Mouse (Mus musculus) hindbrain, embryonic 14.5 days (tissue): Measurements from ENCODE around the gene Pard3. TPM values are rescaled to one million over a fixed set of nuclear protein-coding genes. Genes with fewer than 3 reads are reported as not detected.

Experiments used
- ATAC-seq: fragments of 200-750 bp; cut with Nextera tagmentation; 2 replicates; pipeline ENCODE4 v1.8.0; 2017; ENCODE audit warnings: moderate number of reproducible peaks, mild to moderate bottlenecking, moderate TSS enrichment, moderate library complexity; ENCODE audit not compliant: low FRiP score
- DNase-seq: peaks from one replicate; pipeline ENCODE4 v3.0.0-alpha.2; 2015; ENCODE audit warnings: low spot score
- H3K27ac ChIP-seq: fragments of 300-500 bp; sonication (generic); 2 replicates; pipeline ENCODE4 v1.5.1; 2014; ENCODE audit warnings: mild to moderate bottlenecking, moderate library complexity
- H3K27me3 ChIP-seq: fragments of 300-500 bp; sonication (generic); 2 replicates; pipeline ENCODE4 v1.6.1; 2014; ENCODE audit warnings: mild to moderate bottlenecking, low read length, mixed read lengths; ENCODE audit not compliant: control insufficient read depth, insufficient read depth
- H3K36me3 ChIP-seq: fragments of 300-500 bp; sonication (generic); replicated peaks from 2 replicates; pipeline ENCODE4 v1.6.1; 2014; ENCODE audit not compliant: control insufficient read depth, insufficient read depth
- H3K4me1 ChIP-seq: fragments of 300-500 bp; sonication (generic); replicated peaks from 2 replicates; pipeline ENCODE4 v1.6.1; 2014; ENCODE audit warnings: antibody characterized with exemption, low read length, mixed read lengths; ENCODE audit not compliant: control insufficient read depth, insufficient read depth
- H3K4me2 ChIP-seq: fragments of 300-500 bp; sonication (generic); replicated peaks from 2 replicates; pipeline ENCODE4 v1.6.1; 2014; ENCODE audit warnings: mild to moderate bottlenecking, moderate library complexity
- H3K4me3 ChIP-seq: fragments of 300-500 bp; sonication (generic); replicated peaks from 2 replicates; pipeline ENCODE4 v1.5.1; 2014; ENCODE audit warnings: mild to moderate bottlenecking, low read length
- H3K9ac ChIP-seq: fragments of 300-500 bp; sonication (generic); 2 replicates; pipeline ENCODE4 v1.6.1; 2014
- H3K9me3 ChIP-seq: fragments of 300-500 bp; sonication (generic); 2 replicates; pipeline ENCODE4 v1.6.1; 2016; ENCODE audit warnings: low read length; ENCODE audit not compliant: control insufficient read depth
- WGBS: fragments of 180-500 bp; shearing (Covaris S2); extraction: QIAGEN DNeasy Blood & Tissue Kit; methylation state at CpG from one replicate; pipeline ENCODE4 v1.1.7; 2014; 5-methylcytosine and 5-hydroxymethylcytosine counted together
- polyA plus RNA-seq: library from polyadenylated mRNA; unstranded; fragments of >200 nt; fragmentation: Nextera tagmentation; extraction: Ambion mirVana; gene quantifications from 2 replicates; pipeline ENCODE4 v1.2.1, GENCODE M21; 2014

The Pard3 gene
- polyA plus RNA-seq, 1 experiment from 2014 or later, result 25.5 TPM

GRCm38 (mm10) chr8:127175160-127175836 lies 111.6 kb downstream of the Pard3 start:
- Histone ChIP-seq H3K27me3 (no peaks in the 10 kb centered on the region), H3K4me1 (no peaks in the 10 kb centered on the region), H3K4me2 (no peak overlapping the region), H3K9ac (no peak overlapping the region), H3K4me3 (no peak overlapping the region), H3K9me3 (no peaks in the 10 kb centered on the region), H3K36me3 (no peaks in the 10 kb centered on the region), H3K27ac (no peak overlapping the region)
- ATAC-seq (no peak), DNase-seq (no peak)
- WGBS, result 93% methylated on average over 6 of the region's 6 CpGs

GRCm38 (mm10) chr8:127178634-127179033 lies 114.9 kb downstream of the Pard3 start:
- H3K36me3 ChIP-seq, result no peaks in the 10 kb centered on the region
- ATAC-seq (no peak; the same call in 1 of the 2 replicates), DNase-seq (peak; percentile 89)
- no peaks in the 10 kb centered on the region for H3K27me3 ChIP-seq
- 62% methylated on average over 4 of the region's 4 CpGs for WGBS
- H3K4me1 ChIP-seq, result peaks cover 10% of the 10 kb centered on the region
- H3K9me3 ChIP-seq, result no peaks in the 10 kb centered on the region
- no peak overlapping the region for H3K4me2 ChIP-seq
- H3K4me3 ChIP-seq, result no peak overlapping the region
- H3K27ac ChIP-seq, result no peak overlapping the region
- no peak overlapping the region for H3K9ac ChIP-seq

GRCm38 (mm10) chr8:127181246-127181645 lies 117.6 kb downstream of the Pard3 start:
- no peak overlapping the region for H3K27ac ChIP-seq
- no peaks in the 10 kb centered on the region for H3K9me3 ChIP-seq
- H3K4me3 ChIP-seq, result no peak overlapping the region
- H3K4me1 ChIP-seq, result peaks cover 24% of the 10 kb centered on the region
- H3K36me3 ChIP-seq, result no peaks in the 10 kb centered on the region
- no peak for ATAC-seq
- H3K9ac ChIP-seq, result no peak overlapping the region
- DNase-seq, result no peak
- no peaks in the 10 kb centered on the region for H3K27me3 ChIP-seq
- no peak overlapping the region for H3K4me2 ChIP-seq
- 93% methylated on average over 3 of the region's 3 CpGs for WGBS

GRCm38 (mm10) chr8:127182065-127182464 lies 118.4 kb downstream of the Pard3 start:
- ATAC-seq, result no peak
- Histone ChIP-seq H3K36me3 (no peaks in the 10 kb centered on the region), H3K27ac (no peak overlapping the region), H3K9ac (no peak overlapping the region), H3K4me1 (peaks cover 24% of the 10 kb centered on the region), H3K4me3 (no peak overlapping the region), H3K9me3 (no peaks in the 10 kb centered on the region), H3K4me2 (no peak overlapping the region), H3K27me3 (no peaks in the 10 kb centered on the region)
- no peak for DNase-seq
- 73% methylated on average over 3 of the region's 3 CpGs for WGBS

- ATAC-seq, result peak; percentile 22; the same call in 1 of the 2 replicates
- H3K4me3 ChIP-seq, result no peak overlapping the region
- no peak overlapping the region for H3K27ac ChIP-seq
- no peak overlapping the region for H3K4me2 ChIP-seq
- WGBS, result 58% methylated on average over 2 of the region's 2 CpGs
- no peaks in the 10 kb centered on the region for H3K36me3 ChIP-seq
- H3K27me3 ChIP-seq, result no peaks in the 10 kb centered on the region
- no peak overlapping the region for H3K9ac ChIP-seq
- no peak for DNase-seq
- peaks cover 24% of the 10 kb centered on the region for H3K4me1 ChIP-seq
- H3K9me3 ChIP-seq, result no peaks in the 10 kb centered on the region
Observed at GRCm38 (mm10) chr8:127183533-127183932, 119.8 kb downstream of the Pard3 start.

GRCm38 (mm10) chr8:127184025-127184424 lies 120.3 kb downstream of the Pard3 start:
- Histone ChIP-seq H3K4me3 (no peak overlapping the region), H3K9me3 (no peaks in the 10 kb centered on the region), H3K27me3 (no peaks in the 10 kb centered on the region), H3K27ac (no peak overlapping the region), H3K9ac (no peak overlapping the region), H3K4me1 (peaks cover 24% of the 10 kb centered on the region), H3K36me3 (no peaks in the 10 kb centered on the region), H3K4me2 (no peak overlapping the region)
- DNase-seq (no peak), ATAC-seq (no peak; the same call in 1 of the 2 replicates)
- 58% methylated on average over 4 of the region's 4 CpGs for WGBS

GRCm38 (mm10) chr8:127185897-127186296 lies 122.2 kb downstream of the Pard3 start:
- Histone ChIP-seq H3K36me3 (no peaks in the 10 kb centered on the region), H3K4me2 (no peak overlapping the region), H3K27me3 (no peaks in the 10 kb centered on the region), H3K27ac (no peak overlapping the region), H3K9ac (no peak overlapping the region), H3K4me3 (no peak overlapping the region), H3K9me3 (no peaks in the 10 kb centered on the region), H3K4me1 (peaks cover 33% of the 10 kb centered on the region)
- no peak for DNase-seq
- ATAC-seq, result no peak
- 67% methylated on average over 7 of the region's 7 CpGs for WGBS

GRCm38 (mm10) chr8:127188671-127189070 lies 125.0 kb downstream of the Pard3 start:
- DNase-seq, result no peak
- no peak overlapping the region for H3K27ac ChIP-seq
- no peaks in the 10 kb centered on the region for H3K27me3 ChIP-seq
- peaks cover 48% of the 10 kb centered on the region for H3K4me1 ChIP-seq
- H3K9ac ChIP-seq, result no peak overlapping the region
- no peaks in the 10 kb centered on the region for H3K36me3 ChIP-seq
- no peaks in the 10 kb centered on the region for H3K9me3 ChIP-seq
- H3K4me3 ChIP-seq, result no peak overlapping the region
- no peak overlapping the region for H3K4me2 ChIP-seq
- ATAC-seq, result no peak

- no peak overlapping the region for H3K27ac ChIP-seq
- WGBS, result 34% methylated on average over 7 of the region's 7 CpGs
- ATAC-seq (no peak), DNase-seq (peak; percentile 87)
- H3K4me2 ChIP-seq, result no peak overlapping the region
- peaks cover 46% of the 10 kb centered on the region for H3K4me1 ChIP-seq
- H3K9me3 ChIP-seq, result no peaks in the 10 kb centered on the region
- no peaks in the 10 kb centered on the region for H3K36me3 ChIP-seq
- no peak overlapping the region for H3K4me3 ChIP-seq
- peak overlapping the region; percentile 40 for H3K9ac ChIP-seq
- H3K27me3 ChIP-seq, result no peaks in the 10 kb centered on the region
Observed at GRCm38 (mm10) chr8:127190350-127190749, 126.7 kb downstream of the Pard3 start.

GRCm38 (mm10) chr8:127191387-127191786 lies 127.7 kb downstream of the Pard3 start:
- ATAC-seq, result peak; percentile 64
- H3K4me3 ChIP-seq, result no peak overlapping the region
- H3K36me3 ChIP-seq, result no peaks in the 10 kb centered on the region
- no peaks in the 10 kb centered on the region for H3K9me3 ChIP-seq
- peak overlapping the region; percentile 76 for H3K27ac ChIP-seq
- WGBS, result 28% methylated on average over 5 of the region's 5 CpGs
- peaks cover 52% of the 10 kb centered on the region for H3K4me1 ChIP-seq
- H3K4me2 ChIP-seq, result no peak overlapping the region
- H3K27me3 ChIP-seq, result no peaks in the 10 kb centered on the region
- peak; percentile 85 for DNase-seq
- H3K9ac ChIP-seq, result no peak overlapping the region
